Mouse (Mus musculus) spleen, postnatal 0 days (tissue): ENCODE measurements around the gene Orc4. TPM values are rescaled to one million over a fixed set of nuclear protein-coding genes. Genes with fewer than 3 reads are reported as not detected.

Experiments
- polyA plus RNA-seq: library from polyadenylated mRNA; unstranded; fragments of >200 nt; fragmentation: Nextera tagmentation; extraction: Ambion mirVana; gene quantifications from 2 replicates; pipeline ENCODE4 v1.2.1, GENCODE M21; 2015

Gene Orc4
- 46.0 and 47.2 TPM in 2 replicates for polyA plus RNA-seq

GRCm38 (mm10) chr2:48950252-48950315, at the start of gene Orc4:
Orc4 (minus strand) TSS chr2:48950277.

GRCm38 (mm10) chr2:48948841-48949584, 1.1 kb downstream of the Orc4 start, which contains the start of gene Mbd5:
Mbd5 (plus strand) TSS chr2:48949508.

Other genes starting within 250 kb of the Orc4 start
- 1.9 and 2.6 TPM in 2 replicates for gene Acvr2a, start 136.2 kb downstream of the Orc4 start, polyA plus RNA-seq
- gene Mbd5, start 769 bp downstream of the Orc4 start, polyA plus RNA-seq: 11.2 and 12.6 TPM in 2 replicates